Mouse (Mus musculus): Measurements from ENCODE around the gene Ube2i. TPM values are rescaled to one million over a fixed set of nuclear protein-coding genes. Genes with fewer than 3 reads are reported as not detected.
"Not testable (repeated sequence)": the region's sequence is repeated elsewhere in the genome, so short reads cannot be mapped to it uniquely, and the experiment has no call there.

Gene Ube2i
- polyA plus RNA-seq, 1 experiment, result 102 TPM

- no peak overlapping the region for H3K4me3 ChIP-seq (ENCODE audit: extremely low read depth, insufficient read depth, insufficient read length)
- H3K4me1 ChIP-seq (ENCODE audit: control insufficient read depth, insufficient read depth, insufficient read length), result peaks cover 6% of the 10 kb centered on the region
- no peak for TF ChIP-seq CTCF (IDR thresholded peaks at IDR 0.05; ENCODE audit: extremely low read depth, insufficient read depth, insufficient read length, insufficient replicate concordance)
- TF ChIP-seq POLR2A (IDR thresholded peaks at IDR 0.05; ENCODE audit: low read depth, low read length), result no peak
- H3K36me3 ChIP-seq (ENCODE audit: control insufficient read depth, insufficient read depth, low read length), result peaks cover 12% of the 10 kb centered on the region
- no peak overlapping the region for H3K27ac ChIP-seq (ENCODE audit: insufficient read depth, low read length)
- WGBS, result 90% methylated on average over 11 of the region's 11 CpGs
- no peaks in the 10 kb centered on the region for H3K27me3 ChIP-seq (ENCODE audit: control insufficient read depth, insufficient read depth, low read length)
- no peak for DNase-seq (ENCODE audit: low read depth in 1 of 2, low spot score in 2 of 2)
Measured at GRCm38 (mm10) chr17:25243131-25243780, 31.2 kb downstream of the Ube2i start.

GRCm38 (mm10) chr17:25239695-25240636 lies 34.5 kb downstream of the Ube2i start, which contains the start of the genes Gnptg and Tsr3:
Gnptg (minus strand) TSS chr17:25240124.
Tsr3 (plus strand) TSS chr17:25240170.
- peak within 1 kb of the TSS; percentile 65 for H3K27ac ChIP-seq (ENCODE audit: insufficient read depth, low read length)
- peaks cover 4% of the 10 kb centered on the region for H3K4me1 ChIP-seq (ENCODE audit: control insufficient read depth, insufficient read depth, insufficient read length)
- H3K36me3 ChIP-seq (ENCODE audit: control insufficient read depth, insufficient read depth, low read length), result peaks cover 20% of the 10 kb centered on the region
- H3K27me3 ChIP-seq (ENCODE audit: control insufficient read depth, insufficient read depth, low read length), result no peaks in the 10 kb centered on the region
- DNase-seq (ENCODE audit: low read depth in 1 of 2, low spot score in 2 of 2), result peak; percentile 72 to 78
- peak within 1 kb of the TSS; percentile 82 for H3K4me3 ChIP-seq (ENCODE audit: extremely low read depth, insufficient read depth, insufficient read length)
- TF ChIP-seq POLR2A (IDR thresholded peaks at IDR 0.05; ENCODE audit: low read depth, low read length) (peak; percentile 12; the same call in 1 of the 2 replicates), CTCF (IDR thresholded peaks at IDR 0.05; ENCODE audit: extremely low read depth, insufficient read depth, insufficient read length, insufficient replicate concordance) (no peak)
- WGBS, result under 1% methylated on average over 80 of the region's 80 CpGs

- H3K36me3 ChIP-seq (ENCODE audit: control insufficient read depth, insufficient read depth, low read length), result peaks cover 21% of the 10 kb centered on the region
- no peak overlapping the region for H3K4me3 ChIP-seq (ENCODE audit: extremely low read depth, insufficient read depth, insufficient read length)
- no peaks in the 10 kb centered on the region for H3K27me3 ChIP-seq (ENCODE audit: control insufficient read depth, insufficient read depth, low read length)
- peaks cover 4% of the 10 kb centered on the region for H3K4me1 ChIP-seq (ENCODE audit: control insufficient read depth, insufficient read depth, insufficient read length)
- H3K27ac ChIP-seq (ENCODE audit: insufficient read depth, low read length), result no peak overlapping the region
- DNase-seq (ENCODE audit: low read depth in 1 of 2, low spot score in 2 of 2), result no peak
- WGBS, result 85% methylated on average over 9 of the region's 9 CpGs
- TF ChIP-seq CTCF (IDR thresholded peaks at IDR 0.05; ENCODE audit: extremely low read depth, insufficient read depth, insufficient read length, insufficient replicate concordance) (no peak), POLR2A (IDR thresholded peaks at IDR 0.05; ENCODE audit: low read depth, low read length) (no peak)
Measured at GRCm38 (mm10) chr17:25235635-25236034, 38.8 kb downstream of the Ube2i start.

- 92% methylated on average over 6 of the region's 11 CpGs for WGBS
- H3K4me3 ChIP-seq (ENCODE audit: extremely low read depth, insufficient read depth, insufficient read length); DNase-seq (ENCODE audit: low read depth in 1 of 2, low spot score in 2 of 2); H3K27me3 ChIP-seq (ENCODE audit: control insufficient read depth, insufficient read depth, low read length); H3K4me1 ChIP-seq (ENCODE audit: control insufficient read depth, insufficient read depth, insufficient read length); H3K27ac ChIP-seq (ENCODE audit: insufficient read depth, low read length): not testable (repeated sequence)
- peaks cover 33% of the 10 kb centered on the region for H3K36me3 ChIP-seq (ENCODE audit: control insufficient read depth, insufficient read depth, low read length)
Measured at GRCm38 (mm10) chr17:25231621-25232020, 42.8 kb downstream of the Ube2i start.

GRCm38 (mm10) chr17:25230700-25231099 lies 43.7 kb downstream of the Ube2i start:
- DNase-seq (ENCODE audit: low read depth in 1 of 2, low spot score in 2 of 2), result no peak
- Histone ChIP-seq H3K27ac (ENCODE audit: insufficient read depth, low read length) (no peak overlapping the region), H3K36me3 (ENCODE audit: control insufficient read depth, insufficient read depth, low read length) (peaks cover 33% of the 10 kb centered on the region), H3K4me1 (ENCODE audit: control insufficient read depth, insufficient read depth, insufficient read length) (no peaks in the 10 kb centered on the region), H3K4me3 (ENCODE audit: extremely low read depth, insufficient read depth, insufficient read length) (no peak overlapping the region), H3K27me3 (ENCODE audit: control insufficient read depth, insufficient read depth, low read length) (no peaks in the 10 kb centered on the region)
- 96% methylated on average over 3 of the region's 3 CpGs for WGBS
- no peak for TF ChIP-seq CTCF (IDR thresholded peaks at IDR 0.05; ENCODE audit: extremely low read depth, insufficient read depth, insufficient read length, insufficient replicate concordance)
- no peak for TF ChIP-seq POLR2A (IDR thresholded peaks at IDR 0.05; ENCODE audit: low read depth, low read length)

- 81% methylated on average over 17 of the region's 17 CpGs for WGBS
- not testable (repeated sequence) for H3K4me1 ChIP-seq (ENCODE audit: control insufficient read depth, insufficient read depth, insufficient read length); DNase-seq (ENCODE audit: low read depth in 1 of 2, low spot score in 2 of 2); H3K4me3 ChIP-seq (ENCODE audit: extremely low read depth, insufficient read depth, insufficient read length); H3K27me3 ChIP-seq (ENCODE audit: control insufficient read depth, insufficient read depth, low read length); H3K27ac ChIP-seq (ENCODE audit: insufficient read depth, low read length)
- peaks cover 28% of the 10 kb centered on the region for H3K36me3 ChIP-seq (ENCODE audit: control insufficient read depth, insufficient read depth, low read length)
Measured at GRCm38 (mm10) chr17:25230014-25230655, 44.3 kb downstream of the Ube2i start.
